Mouse (Mus musculus) layer of hippocampus, adult 9-10 months (tissue): ENCODE data around the gene Gan.

Experiments
- DNase-seq: peaks from one replicate; pipeline ENCODE4 v3.0.0; 2022; ENCODE audit warnings: low spot score

Gene Gan

GRCm38 (mm10) chr8:117253390-117254269, 95.7 kb downstream of the Gan start:
- no peak for DNase-seq

- no peak for DNase-seq
These were observed 96.6 kb downstream of the Gan start for GRCm38 (mm10) chr8:117254496-117254895.

GRCm38 (mm10) chr8:117256292-117256938, 98.5 kb downstream of the Gan start:
- DNase-seq = peak; percentile 64

- DNase-seq = no peak
These were observed 99.3 kb downstream of the Gan start, which contains the start of gene Cmip for GRCm38 (mm10) chr8:117257029-117257820. TSS of gene Cmip (plus strand) at chr8:117257064.

- DNase-seq = no peak
These were observed 100.1 kb downstream of the Gan start for GRCm38 (mm10) chr8:117257821-117258575.

GRCm38 (mm10) chr8:117258576-117259040, 100.7 kb downstream of the Gan start:
- DNase-seq = no peak

GRCm38 (mm10) chr8:117259431-117260001, 101.6 kb downstream of the Gan start:
- no peak for DNase-seq

GRCm38 (mm10) chr8:117260234-117260929, 102.4 kb downstream of the Gan start:
- DNase-seq = no peak

- no peak for DNase-seq
These were observed 103.1 kb downstream of the Gan start for GRCm38 (mm10) chr8:117260930-117261475.

GRCm38 (mm10) chr8:117261702-117262101, 103.8 kb downstream of the Gan start:
- no peak for DNase-seq

GRCm38 (mm10) chr8:117262685-117263084, 104.8 kb downstream of the Gan start:
- DNase-seq = no peak

- no peak for DNase-seq
These were observed 105.5 kb downstream of the Gan start for GRCm38 (mm10) chr8:117263442-117263841.

GRCm38 (mm10) chr8:117265079-117265478, 107.1 kb downstream of the Gan start:
- DNase-seq = no peak
